Mouse (Mus musculus) G1E (cell line): ENCODE results near the gene Dab1.

ENCODE experiments used
- CTCF ChIP-seq: IDR thresholded peaks from 2 replicates; pipeline ENCODE4 v1.5.1; 2012; ENCODE audit warnings: low read depth, low read length, inconsistent platforms, mixed read lengths
- GATA1 ChIP-seq: IDR thresholded peaks from 2 replicates; pipeline ENCODE4 v1.6.1; 2012; ENCODE audit warnings: borderline replicate concordance, low read length, inconsistent platforms, mixed read lengths
- GATA2 ChIP-seq: IDR thresholded peaks from 2 replicates; pipeline ENCODE4 v1.6.1; 2012; ENCODE audit warnings: low read depth, low read length, inconsistent platforms, borderline replicate concordance
- POLR2AphosphoS5 ChIP-seq: IDR thresholded peaks from 2 replicates; pipeline ENCODE4 v1.6.1; 2012; ENCODE audit warnings: low read depth, low read length, inconsistent platforms; ENCODE audit not compliant: insufficient replicate concordance
- TAL1 ChIP-seq: conservative IDR thresholded peaks from 2 replicates; pipeline ENCODE4 v1.6.1; 2012; ENCODE audit warnings: low read depth, low read length, inconsistent platforms, mixed read lengths

DNA sequence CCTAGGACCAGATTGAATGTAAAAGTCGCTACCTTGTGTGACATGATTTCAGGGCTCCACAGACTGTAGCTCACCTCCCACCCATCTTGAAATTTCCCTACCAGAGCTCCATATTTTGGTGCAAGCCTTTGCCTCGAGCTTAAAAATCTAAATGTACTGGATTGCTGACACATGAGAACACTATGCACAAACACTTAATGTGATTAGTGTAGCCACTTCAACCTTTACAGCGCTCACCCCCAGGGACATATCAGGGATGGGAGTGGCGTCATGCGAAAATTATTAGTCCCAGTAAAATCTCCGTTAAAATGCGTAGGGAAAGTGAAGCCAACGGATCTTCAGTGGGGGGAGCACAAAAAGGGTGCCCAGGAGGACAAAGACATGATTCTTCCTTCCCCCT lies 953.3 kb downstream of the Dab1 start:
- TF ChIP-seq CTCF (no peak), TAL1 (no peak), GATA1 (no peak), GATA2 (no peak), POLR2AphosphoS5 (no peak)
